Mouse (Mus musculus) liver, embryonic 11.5 days (tissue): ENCODE data around the gene Myo18a. TPM values are rescaled to one million over a fixed set of nuclear protein-coding genes. Genes with fewer than 3 reads are reported as not detected.

ENCODE experiments used
- ATAC-seq: fragments of 200-750 bp; cut with Nextera tagmentation; replicated peaks from 2 replicates; pipeline ENCODE4 v1.8.0; 2017; ENCODE audit warnings: moderate number of reproducible peaks, mild to moderate bottlenecking, moderate TSS enrichment, moderate library complexity; ENCODE audit not compliant: low FRiP score
- DNase-seq: peaks from one replicate; pipeline ENCODE4 v3.0.0-alpha.2; 2017; ENCODE audit warnings: low spot score
- H3K27ac ChIP-seq: fragments of 300-500 bp; sonication (generic); 2 replicates; pipeline ENCODE4 v1.5.1; 2014; ENCODE audit warnings: mild to moderate bottlenecking, low read depth, low read length, control low read depth
- H3K27me3 ChIP-seq: fragments of 300-500 bp; sonication (generic); replicated peaks from 2 replicates; pipeline ENCODE4 v1.6.1; 2014; ENCODE audit warnings: low read length, mixed read lengths; ENCODE audit not compliant: control insufficient read depth, insufficient read depth
- H3K36me3 ChIP-seq: fragments of 300-500 bp; sonication (generic); 2 replicates; pipeline ENCODE4 v1.6.1; 2014; ENCODE audit warnings: mild to moderate bottlenecking, low read length, moderate library complexity, mixed read lengths; ENCODE audit not compliant: control insufficient read depth, insufficient read depth
- H3K4me1 ChIP-seq: fragments of 300-500 bp; sonication (generic); replicated peaks from 2 replicates; pipeline ENCODE4 v1.6.1; 2014; ENCODE audit warnings: low read length, mixed read lengths; ENCODE audit not compliant: control insufficient read depth, insufficient read depth
- H3K4me2 ChIP-seq: fragments of 300-500 bp; sonication (generic); 2 replicates; pipeline ENCODE4 v1.6.1; 2014; ENCODE audit warnings: mild to moderate bottlenecking, control low read depth, moderate library complexity
- H3K4me3 ChIP-seq: fragments of 300-500 bp; sonication (generic); 2 replicates; pipeline ENCODE4 v1.5.1; 2014; ENCODE audit warnings: low read depth, low read length, control low read depth
- H3K9ac ChIP-seq: fragments of 300-500 bp; sonication (generic); 2 replicates; pipeline ENCODE4 v1.6.1; 2014; ENCODE audit warnings: low read depth, low read length, control low read depth
- H3K9me3 ChIP-seq: fragments of 300-500 bp; sonication (generic); 2 replicates; pipeline ENCODE4 v1.6.1; 2016; ENCODE audit warnings: low read length, inconsistent platforms, mixed read lengths; ENCODE audit not compliant: control insufficient read depth
- WGBS: fragments of 180-500 bp; shearing (Covaris S2); extraction: QIAGEN DNeasy Blood & Tissue Kit; methylation state at CpG from one replicate; pipeline ENCODE4 v1.1.7; 2014; 5-methylcytosine and 5-hydroxymethylcytosine counted together
- polyA plus RNA-seq: library from polyadenylated mRNA; unstranded; fragments of >200 nt; fragmentation: Nextera tagmentation; extraction: Ambion mirVana; gene quantifications from 2 replicates; pipeline ENCODE4 v1.2.1, GENCODE M21; 2014

Gene Myo18a
- polyA plus RNA-seq, 1 experiment from 2014 or later, result 37.1 TPM

GRCm38 (mm10) chr11:77764694-77765458 lies 1.8 kb downstream of the Myo18a start:
- Histone ChIP-seq H3K36me3 (no peaks in the 10 kb centered on the region), H3K9ac (peak overlapping the region; percentile 86), H3K4me3 (peak overlapping the region; percentile 87), H3K27ac (peak overlapping the region; percentile 77), H3K4me1 (peaks cover 57% of the 10 kb centered on the region), H3K9me3 (no peaks in the 10 kb centered on the region), H3K4me2 (peak overlapping the region; percentile 100), H3K27me3 (no peaks in the 10 kb centered on the region)
- DNase-seq, result no peak
- WGBS, result 44% methylated on average over 9 of the region's 9 CpGs
- no peak for ATAC-seq

DNA sequence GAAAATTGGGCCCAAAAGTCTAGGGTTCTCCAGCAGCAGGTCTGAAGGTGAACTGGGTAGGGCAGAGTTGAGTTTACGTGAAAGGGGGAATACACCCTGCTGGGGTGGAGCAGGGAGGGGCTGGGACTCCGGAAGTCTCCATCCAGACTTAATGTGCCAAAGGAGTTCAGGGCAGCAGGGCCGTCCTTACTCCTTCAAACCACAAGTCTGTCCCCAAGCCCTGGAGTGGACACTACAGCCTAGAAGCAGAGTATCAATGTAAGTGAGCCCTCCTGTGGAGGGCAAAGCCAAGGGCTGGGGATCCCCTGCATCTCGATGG lies 2.4 kb downstream of the Myo18a start:
- peak overlapping the region; percentile 87 for H3K4me3 ChIP-seq
- H3K27ac ChIP-seq, result peak overlapping the region; percentile 77
- H3K9me3 ChIP-seq, result no peaks in the 10 kb centered on the region
- DNase-seq (no peak), ATAC-seq (no peak)
- no peaks in the 10 kb centered on the region for H3K36me3 ChIP-seq
- H3K9ac ChIP-seq, result peak overlapping the region; percentile 81
- 27% methylated on average over 4 of the region's 4 CpGs for WGBS
- no peaks in the 10 kb centered on the region for H3K27me3 ChIP-seq
- peaks cover 62% of the 10 kb centered on the region for H3K4me1 ChIP-seq
- peak overlapping the region; percentile 100 for H3K4me2 ChIP-seq

- Histone ChIP-seq H3K4me2 (peak overlapping the region; percentile 100), H3K27me3 (no peaks in the 10 kb centered on the region), H3K36me3 (no peaks in the 10 kb centered on the region), H3K9me3 (no peaks in the 10 kb centered on the region), H3K9ac (peak overlapping the region; percentile 81), H3K4me3 (peak overlapping the region; percentile 87), H3K27ac (peak overlapping the region; percentile 77), H3K4me1 (peaks cover 72% of the 10 kb centered on the region)
- peak; percentile 64 for ATAC-seq
- peak; percentile 70 for DNase-seq
- WGBS, result under 1% methylated on average over 35 of the region's 35 CpGs
Measured at GRCm38 (mm10) chr11:77766351-77767001, 3.4 kb downstream of the Myo18a start.

DNA sequence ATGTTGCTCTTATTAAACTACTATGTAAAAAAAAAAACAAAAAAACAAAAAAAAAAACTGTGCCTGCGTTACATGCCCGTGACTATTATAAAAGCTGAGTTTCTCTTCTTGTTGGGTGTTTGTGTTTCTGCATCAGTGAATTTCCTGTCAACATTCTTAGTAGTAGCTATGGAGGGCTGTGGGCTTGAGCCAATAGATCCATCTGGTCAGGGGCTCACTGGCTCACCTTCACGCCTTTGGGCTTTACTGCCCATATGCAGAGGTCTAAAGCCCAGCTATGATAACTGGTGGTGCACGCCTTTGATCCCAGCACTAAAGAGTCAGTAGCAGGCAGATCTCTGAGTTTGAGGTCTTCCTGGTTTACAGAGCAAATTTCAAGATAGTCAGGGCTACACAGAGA lies 6.5 kb downstream of the Myo18a start:
- no peaks in the 10 kb centered on the region for H3K9me3 ChIP-seq
- no peaks in the 10 kb centered on the region for H3K27me3 ChIP-seq
- H3K36me3 ChIP-seq, result no peaks in the 10 kb centered on the region
- no peak overlapping the region for H3K4me3 ChIP-seq
- WGBS, result 70% methylated on average over 4 of the region's 4 CpGs
- no peak overlapping the region for H3K4me2 ChIP-seq
- ATAC-seq, result no peak
- H3K9ac ChIP-seq, result peak overlapping the region; percentile 35
- no peak for DNase-seq
- H3K4me1 ChIP-seq, result peaks cover 85% of the 10 kb centered on the region
- H3K27ac ChIP-seq, result peak overlapping the region; percentile 48; the same call in 1 of the 2 replicates

DNA sequence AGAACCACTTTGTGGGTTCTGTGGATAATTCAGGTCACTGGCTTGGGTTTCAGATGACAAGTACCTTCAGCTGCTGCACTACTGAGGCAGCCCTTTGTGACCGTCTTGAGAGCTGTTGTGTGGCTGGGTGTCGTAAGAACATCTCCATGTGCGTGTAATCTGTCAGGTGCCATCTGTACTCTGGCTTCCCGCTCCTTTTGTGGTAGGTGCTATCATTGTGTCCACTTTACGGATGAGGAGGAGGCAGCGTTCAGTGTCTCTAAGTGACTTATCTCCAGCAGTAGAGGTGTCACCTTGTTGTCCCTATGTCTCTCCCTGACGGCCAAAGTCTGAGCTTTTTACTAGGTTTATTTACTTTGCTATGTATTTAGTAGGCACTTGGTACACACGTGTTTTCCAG lies 7.3 kb downstream of the Myo18a start:
- Histone ChIP-seq H3K4me1 (peaks cover 76% of the 10 kb centered on the region), H3K27me3 (no peaks in the 10 kb centered on the region), H3K9ac (0 out of 2 replicates have a peak overlapping the region, but pooled peaks have one; percentile 22), H3K4me2 (peak overlapping the region; percentile 29; the same call in 1 of the 2 replicates), H3K9me3 (no peaks in the 10 kb centered on the region), H3K36me3 (no peaks in the 10 kb centered on the region), H3K4me3 (no peak overlapping the region), H3K27ac (peak overlapping the region; percentile 73)
- DNase-seq (no peak), ATAC-seq (peak; percentile 25; the same call in 1 of the 2 replicates)
- 33% methylated on average over 8 of the region's 8 CpGs for WGBS

DNA sequence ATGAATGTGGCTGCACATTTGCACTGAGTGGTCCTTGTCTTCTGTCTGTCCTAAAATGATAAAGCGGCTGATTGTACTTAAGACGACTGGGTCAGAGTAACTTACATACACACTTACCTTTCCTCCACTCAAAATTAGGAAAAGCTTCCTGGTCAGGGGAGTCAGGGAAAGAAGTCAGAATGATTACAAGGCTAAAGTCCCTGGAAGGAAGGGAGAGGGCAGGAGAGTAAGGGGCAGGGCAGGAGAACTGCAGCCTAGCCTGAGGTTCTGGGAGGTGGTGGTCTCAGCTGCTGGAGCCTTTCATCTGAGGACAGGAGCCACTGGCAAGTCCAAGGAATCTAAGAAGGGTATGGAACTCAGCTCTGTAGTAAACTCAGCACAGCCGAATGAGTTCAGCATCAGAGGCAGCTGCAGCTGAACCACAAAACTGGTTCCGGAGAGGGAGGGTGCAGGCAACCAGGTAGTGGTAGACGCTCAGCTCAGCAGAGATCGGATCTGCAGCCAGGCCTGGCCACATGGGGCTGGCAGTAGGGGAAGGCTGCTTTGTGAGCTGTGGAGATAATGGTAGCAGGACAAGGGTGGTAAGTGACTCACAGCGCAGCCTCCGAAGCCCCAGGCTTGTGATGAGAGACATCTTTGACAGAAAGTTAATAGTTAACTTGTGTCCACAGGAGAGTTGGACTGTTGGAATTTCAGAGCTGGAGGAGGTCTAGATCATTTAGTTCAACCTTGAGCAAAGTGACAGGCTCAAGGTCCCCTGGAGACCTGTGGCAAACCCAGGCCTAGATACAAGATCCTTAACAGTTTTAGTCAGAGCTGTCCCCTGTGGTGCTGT lies 9.1 kb downstream of the Myo18a start:
- ATAC-seq (peak; percentile 93), DNase-seq (no peak)
- WGBS, result 31% methylated on average over 8 of the region's 8 CpGs
- peak overlapping the region; percentile 56 for H3K4me2 ChIP-seq
- H3K4me3 ChIP-seq, result 0 out of 2 replicates have a peak overlapping the region, but pooled peaks have one; percentile 3
- peak overlapping the region; percentile 73 for H3K27ac ChIP-seq
- H3K9ac ChIP-seq, result peak overlapping the region; percentile 41
- H3K4me1 ChIP-seq, result peaks cover 68% of the 10 kb centered on the region
- no peaks in the 10 kb centered on the region for H3K27me3 ChIP-seq
- no peaks in the 10 kb centered on the region for H3K9me3 ChIP-seq
- peaks cover 2% of the 10 kb centered on the region; the same call in 1 of the 2 replicates for H3K36me3 ChIP-seq

DNA sequence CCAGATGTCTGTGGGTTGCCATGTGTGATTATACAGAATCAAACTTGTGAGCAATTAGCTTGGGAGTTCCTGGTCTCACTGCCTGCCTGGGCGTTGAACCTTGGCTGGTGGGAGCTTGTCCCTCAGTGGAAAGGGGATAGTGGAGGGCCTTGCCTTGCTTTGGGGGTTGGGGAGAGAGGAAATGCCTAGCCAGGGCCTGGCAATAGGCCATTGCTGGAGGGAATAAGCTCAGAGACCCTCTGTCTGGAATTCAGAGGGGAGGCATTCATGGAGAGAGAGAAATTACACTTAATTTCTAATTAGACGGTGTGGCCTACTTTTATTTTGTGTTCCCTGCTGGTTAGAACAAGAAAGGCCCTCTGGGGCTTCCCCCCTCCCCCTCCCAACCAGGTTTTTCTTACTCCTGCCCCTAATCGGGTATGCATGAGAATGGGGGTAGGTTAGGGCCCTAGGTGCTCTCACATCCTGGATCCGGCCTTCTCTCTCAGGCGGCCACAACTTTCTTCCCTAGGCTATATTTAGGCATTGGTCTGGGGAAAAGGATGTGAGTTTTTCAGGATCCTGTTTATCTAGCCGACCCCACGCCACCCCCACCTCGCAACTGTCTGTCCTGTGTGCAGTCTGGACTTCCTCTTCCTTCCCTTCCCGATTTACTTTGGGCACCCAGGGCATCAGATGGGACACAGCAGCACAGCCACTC lies 12.8 kb downstream of the Myo18a start:
- no peaks in the 10 kb centered on the region for H3K9me3 ChIP-seq
- DNase-seq, result no peak
- 38% methylated on average over 9 of the region's 9 CpGs for WGBS
- H3K27me3 ChIP-seq, result no peaks in the 10 kb centered on the region
- peak overlapping the region; percentile 43; the same call in 1 of the 2 replicates for H3K27ac ChIP-seq
- 0 out of 2 replicates have a peak overlapping the region, but pooled peaks have one; percentile 14 for H3K9ac ChIP-seq
- peaks cover 50% of the 10 kb centered on the region for H3K4me1 ChIP-seq
- no peak overlapping the region for H3K4me3 ChIP-seq
- no peak overlapping the region; the same call in 1 of the 2 replicates for H3K4me2 ChIP-seq
- no peak for ATAC-seq
- peaks cover 17% of the 10 kb centered on the region for H3K36me3 ChIP-seq

DNA sequence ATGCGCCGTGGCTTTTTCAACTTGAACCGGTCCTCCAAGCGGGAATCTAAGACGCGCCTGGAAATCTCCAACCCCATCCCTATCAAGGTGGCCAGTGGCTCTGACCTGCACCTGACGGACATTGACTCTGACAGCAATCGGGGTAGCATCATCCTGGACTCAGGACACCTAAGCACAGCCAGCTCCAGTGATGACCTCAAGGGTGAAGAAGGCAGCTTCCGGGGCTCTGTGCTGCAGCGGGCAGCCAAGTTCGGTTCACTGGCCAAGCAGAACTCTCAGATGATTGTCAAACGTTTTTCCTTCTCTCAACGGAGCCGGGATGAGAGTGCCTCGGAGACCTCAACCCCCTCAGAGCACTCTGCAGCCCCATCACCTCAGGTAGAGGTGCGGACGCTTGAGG lies 14.4 kb downstream of the Myo18a start:
- Histone ChIP-seq H3K27me3 (no peaks in the 10 kb centered on the region), H3K36me3 (peaks cover 17% of the 10 kb centered on the region), H3K4me3 (no peak overlapping the region), H3K4me1 (peaks cover 50% of the 10 kb centered on the region), H3K27ac (no peak overlapping the region), H3K9me3 (no peaks in the 10 kb centered on the region), H3K4me2 (no peak overlapping the region), H3K9ac (no peak overlapping the region)
- no peak for ATAC-seq
- DNase-seq, result no peak
- 89% methylated on average over 17 of the region's 17 CpGs for WGBS
